Mouse (Mus musculus) monocyte, adult 5-6 weeks (primary cell): ENCODE data around the gene Cdk11b. TPM values are rescaled to one million over a fixed set of nuclear protein-coding genes. Genes with fewer than 3 reads are reported as not detected.
A peak's percentile ranks its signal among the peaks of the same experiment; 100 is the strongest.
"Not testable (repeated sequence)": the region's sequence is repeated elsewhere in the genome, so short reads cannot be mapped to it uniquely, and the experiment has no call there.

Source experiments
- ATAC-seq: fragments of 153-309, 156-312 bp; replicated peaks from 2 replicates; pipeline ENCODE4 v1.8.0; 2017; ENCODE audit warnings: mild to moderate bottlenecking; ENCODE audit not compliant: low TSS enrichment, insufficient number of reproducible peaks, severe bottlenecking, poor library complexity, low FRiP score
- total RNA-seq: library from RNA; stranded (forward); fragments of 200-1000, 200-491, 200-594 nt; gene quantifications from 3 replicates; pipeline ENCODE4 v1.2.3, GENCODE M21; 2017

The Cdk11b gene
- total RNA-seq, 1 experiment from 2014 or later, result 205 TPM

DNA sequence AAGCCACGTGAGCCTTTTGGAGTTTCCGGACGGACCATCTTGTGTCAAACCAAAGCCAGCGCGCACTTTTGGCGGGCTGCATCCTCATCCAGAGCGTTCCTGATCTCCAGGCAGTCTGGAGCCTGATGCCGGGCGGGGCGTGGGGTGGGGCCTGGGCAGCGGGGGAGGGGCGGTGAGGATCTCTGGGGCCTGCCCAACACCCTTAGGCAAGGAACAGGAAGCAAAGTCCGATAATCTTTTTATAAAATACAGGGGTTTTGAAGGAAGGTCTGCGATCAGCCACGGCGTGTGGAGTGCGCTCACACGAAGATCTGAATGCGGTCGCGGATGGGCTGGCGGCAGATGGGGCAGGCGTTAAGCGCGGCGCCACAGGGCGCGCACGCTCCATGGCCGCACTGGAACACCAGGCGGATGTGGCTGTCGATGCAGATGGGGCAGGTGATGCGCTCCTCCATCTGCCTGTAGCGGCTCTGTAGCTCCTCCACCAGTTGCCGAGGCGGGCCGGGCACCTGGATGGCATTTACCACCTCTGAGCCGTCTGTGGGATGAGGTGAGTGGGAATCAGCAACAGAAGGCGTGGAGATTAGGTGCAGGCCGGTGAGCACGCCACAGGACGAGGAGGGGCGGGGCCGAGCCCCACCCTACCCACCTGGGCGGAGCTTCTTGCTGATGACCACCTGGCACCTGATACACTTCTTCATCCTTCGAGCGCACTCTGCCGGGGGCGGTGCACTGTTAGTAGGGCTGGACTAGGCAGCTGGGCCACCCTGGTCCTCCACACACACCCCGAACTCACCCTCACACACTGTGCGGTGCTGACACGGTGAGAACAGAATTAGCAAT is 30.0 kb downstream of the Cdk11b start:
- no peak for ATAC-seq

DNA sequence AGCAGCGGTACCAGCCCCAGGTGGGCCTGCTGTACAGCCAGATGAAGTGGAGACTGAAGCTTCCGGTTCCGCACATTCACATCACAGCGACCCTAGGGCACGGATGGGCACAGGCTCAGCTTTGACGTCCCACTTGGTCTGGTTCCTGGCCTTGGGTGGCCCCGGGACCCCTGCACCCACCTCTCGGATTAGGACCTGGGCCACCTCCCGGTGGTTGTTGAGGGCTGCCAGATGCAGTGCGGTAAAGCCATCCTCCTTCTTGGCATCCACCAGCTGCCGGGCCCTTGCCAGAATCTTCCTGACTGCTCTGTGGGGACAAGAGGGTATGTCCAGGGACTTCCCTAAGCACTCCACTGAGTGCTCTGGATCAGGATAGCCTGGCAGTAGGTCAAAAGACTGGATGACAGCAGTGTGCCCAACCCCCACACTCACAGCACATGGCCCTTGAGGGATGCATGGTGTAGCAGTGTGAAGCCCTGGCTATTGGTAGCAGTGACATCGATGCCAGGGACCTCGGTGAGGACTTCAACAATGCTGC is 31.6 kb downstream of the Cdk11b start:
- ATAC-seq, result no peak

DNA sequence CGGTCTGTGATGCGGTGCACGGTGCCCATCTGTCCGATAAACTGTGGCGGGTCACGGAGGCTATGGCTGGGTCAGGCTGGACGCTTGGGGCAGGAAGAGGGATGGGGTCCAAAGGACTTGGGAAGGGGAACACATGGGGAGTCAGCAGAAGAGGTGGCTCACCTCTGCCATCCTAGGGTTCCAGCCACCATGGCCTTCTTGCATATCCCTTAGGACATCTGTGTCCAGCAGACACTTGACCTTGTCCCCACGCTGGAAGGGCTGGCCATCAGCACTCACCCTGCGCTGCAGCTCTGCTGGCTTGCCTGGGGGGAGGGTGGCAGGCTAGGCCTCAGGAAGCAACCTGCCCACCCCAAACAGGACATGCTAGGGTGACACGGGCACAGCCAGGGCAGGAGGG is 34.3 kb downstream of the Cdk11b start:
- no peak for ATAC-seq

DNA sequence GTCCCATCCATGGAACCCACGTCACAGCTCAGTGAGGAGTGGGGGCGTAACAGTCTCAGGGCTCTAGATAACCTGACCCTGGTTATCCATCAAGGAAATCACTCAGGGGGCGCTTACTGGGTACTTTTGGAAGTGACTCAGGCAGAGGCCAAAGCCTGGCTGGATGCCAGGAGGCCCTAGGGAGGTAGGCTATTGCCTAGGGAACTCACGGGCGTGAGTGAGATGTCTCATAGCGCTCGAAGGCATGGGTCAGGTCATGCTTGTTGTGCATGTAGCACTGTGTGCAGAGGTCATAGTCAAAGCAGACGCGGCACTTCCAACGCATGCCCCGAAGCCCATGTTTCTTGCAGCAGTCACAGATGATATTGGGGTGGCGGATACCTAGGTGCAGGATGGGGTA is 36.0 kb downstream of the Cdk11b start:
- no peak for ATAC-seq

DNA sequence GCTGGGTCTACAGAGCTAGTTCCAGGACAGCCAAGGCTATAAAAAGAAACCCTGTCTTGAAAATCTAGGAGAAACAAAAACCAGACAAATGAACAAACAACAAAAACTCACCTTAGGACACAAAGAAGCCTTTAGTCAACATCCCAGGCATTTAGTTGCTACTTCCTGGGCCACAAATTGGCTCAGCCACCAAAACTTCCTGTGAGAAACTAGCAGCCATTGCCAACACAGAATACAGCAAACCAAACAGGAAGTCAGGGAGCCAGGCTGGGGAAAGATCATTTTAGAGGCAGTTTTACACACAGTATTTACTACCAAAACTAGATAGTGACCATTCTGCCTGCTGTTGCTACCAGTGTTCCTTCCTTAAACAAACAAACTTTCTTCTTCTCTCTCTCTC is 42.2 kb downstream of the Cdk11b start:
- no peak for ATAC-seq

DNA sequence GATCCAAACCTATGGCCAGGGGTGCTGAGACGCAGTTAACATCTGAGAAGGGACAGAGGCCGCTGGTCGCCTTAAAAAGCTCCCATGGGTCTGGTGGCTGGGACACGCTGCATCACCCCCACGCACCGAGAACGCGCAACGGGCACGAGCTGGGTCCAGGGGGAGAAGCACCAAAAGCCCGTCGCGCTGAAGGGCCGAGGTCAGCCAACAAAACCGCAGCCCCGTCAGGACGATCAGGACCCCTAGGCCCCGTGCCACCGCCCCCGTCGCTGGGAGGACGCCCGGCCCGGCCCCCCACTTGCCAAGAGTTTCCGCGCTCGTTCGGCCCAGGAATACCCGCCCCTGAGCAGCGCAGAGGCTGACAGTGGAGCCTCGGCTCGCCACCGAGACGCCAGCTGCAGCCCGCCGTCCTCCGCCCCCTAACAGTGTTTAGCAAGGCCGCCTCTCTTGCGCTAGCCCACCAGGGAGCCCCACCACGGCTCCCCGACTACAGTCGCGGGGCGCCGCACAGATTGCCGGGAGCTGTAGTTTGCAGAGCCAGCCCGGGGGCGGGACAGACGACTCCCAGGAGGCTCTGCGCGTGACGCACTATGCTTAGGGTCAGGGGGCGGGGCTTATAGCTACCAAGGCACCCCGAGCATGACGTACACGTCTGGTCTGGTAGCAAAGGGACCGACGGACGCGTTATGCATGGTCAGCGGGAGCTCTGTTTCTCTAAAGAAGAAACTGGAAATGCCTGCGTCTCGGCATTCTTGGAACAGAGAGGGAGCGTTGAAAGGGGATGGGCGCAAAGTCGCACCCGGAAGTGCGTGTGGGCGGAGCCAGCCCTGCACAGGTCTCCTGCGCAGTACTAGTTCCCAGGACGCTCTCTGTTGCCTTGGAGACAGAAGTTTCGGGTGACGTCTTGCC is 44.3 kb downstream of the Cdk11b start, which contains the start of gene Mib2:
TSS of gene Mib2 (minus strand) at position 510 of the 909 bp plus-strand sequence.
- ATAC-seq, result peak; percentile 97

DNA sequence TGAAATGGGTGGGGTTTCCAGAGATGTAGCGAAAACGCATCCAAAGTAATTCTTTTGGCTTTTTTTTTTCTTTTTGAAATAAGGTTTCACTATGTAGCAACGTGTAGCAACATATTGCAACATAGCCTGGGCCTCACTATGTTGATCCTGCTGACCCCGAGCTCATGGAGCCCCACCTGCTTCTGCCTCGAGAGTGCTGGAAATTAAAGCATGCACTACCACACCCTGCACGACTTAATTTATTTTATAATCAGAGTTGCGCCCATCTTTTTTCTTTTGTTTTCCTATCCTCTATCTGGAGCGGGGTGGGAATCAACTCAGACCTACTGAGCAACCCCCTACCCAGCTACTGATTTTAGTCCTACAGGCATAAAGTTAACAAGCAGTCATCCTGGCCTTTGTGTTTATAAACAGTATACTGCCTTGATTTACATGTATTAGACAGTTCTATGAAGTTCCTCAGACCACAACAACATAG is 45.0 kb downstream of the Cdk11b start:
- ATAC-seq, result no peak; the same call in 1 of the 2 replicates

DNA sequence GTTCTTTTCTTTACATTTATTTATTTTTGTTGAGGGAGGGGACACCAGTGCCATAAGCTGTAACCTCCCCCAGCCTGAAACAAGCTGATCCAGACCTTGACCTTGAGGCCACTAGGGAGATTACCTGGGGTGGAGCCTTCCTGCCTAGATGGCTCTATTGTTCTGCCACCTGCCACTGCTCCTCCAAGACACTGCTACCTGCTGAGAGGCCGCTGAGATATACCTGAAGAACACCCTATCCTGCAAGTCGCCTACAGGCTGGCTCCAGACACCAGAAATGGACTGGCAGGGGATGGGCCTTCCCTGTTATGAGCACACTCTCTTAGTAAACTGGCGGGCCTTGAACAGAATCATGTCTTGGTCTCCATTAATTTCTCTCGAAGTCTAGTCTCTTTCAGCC is 45.6 kb downstream of the Cdk11b start:
- not testable (repeated sequence) for ATAC-seq

DNA sequence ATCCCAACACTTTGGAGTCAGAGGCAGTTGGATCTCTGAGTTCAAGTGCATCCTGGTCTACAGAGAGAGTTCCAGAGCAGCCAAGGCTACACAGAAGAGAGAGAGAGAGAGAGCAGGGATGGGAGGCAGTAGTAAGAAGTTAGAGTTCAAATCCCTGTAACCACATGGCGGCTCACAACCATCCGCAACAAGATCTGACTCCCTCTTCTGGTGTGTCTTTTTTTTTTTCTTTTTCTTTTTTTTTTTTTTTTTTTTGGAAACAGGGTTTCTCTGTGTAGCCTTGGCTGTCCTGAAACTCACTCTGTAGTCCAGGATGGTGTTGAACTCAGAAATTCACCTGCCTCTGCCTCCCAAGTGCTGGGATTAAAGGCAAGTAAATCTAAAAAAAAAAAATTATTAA is 47.4 kb downstream of the Cdk11b start:
- ATAC-seq, result no peak

DNA sequence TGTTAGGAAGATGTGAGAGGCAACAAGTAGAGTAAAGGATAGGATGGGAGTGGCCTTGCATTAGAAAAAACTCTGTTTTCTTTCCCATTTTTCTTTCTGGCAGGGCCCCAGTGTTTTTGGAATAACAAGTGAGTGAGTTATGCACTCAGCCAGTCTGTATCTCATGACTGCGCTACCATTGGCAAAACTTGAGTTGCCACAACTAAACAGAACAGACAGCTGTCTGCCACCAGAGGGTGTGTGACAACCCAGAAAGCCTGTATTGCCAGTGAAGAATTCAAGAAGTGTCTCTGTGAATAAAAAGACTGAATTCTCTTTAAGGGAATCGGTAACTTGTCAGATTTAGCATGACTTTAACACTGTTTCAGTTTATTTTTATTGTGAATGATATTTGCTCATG is 51.3 kb downstream of the Cdk11b start:
- no peak for ATAC-seq

DNA sequence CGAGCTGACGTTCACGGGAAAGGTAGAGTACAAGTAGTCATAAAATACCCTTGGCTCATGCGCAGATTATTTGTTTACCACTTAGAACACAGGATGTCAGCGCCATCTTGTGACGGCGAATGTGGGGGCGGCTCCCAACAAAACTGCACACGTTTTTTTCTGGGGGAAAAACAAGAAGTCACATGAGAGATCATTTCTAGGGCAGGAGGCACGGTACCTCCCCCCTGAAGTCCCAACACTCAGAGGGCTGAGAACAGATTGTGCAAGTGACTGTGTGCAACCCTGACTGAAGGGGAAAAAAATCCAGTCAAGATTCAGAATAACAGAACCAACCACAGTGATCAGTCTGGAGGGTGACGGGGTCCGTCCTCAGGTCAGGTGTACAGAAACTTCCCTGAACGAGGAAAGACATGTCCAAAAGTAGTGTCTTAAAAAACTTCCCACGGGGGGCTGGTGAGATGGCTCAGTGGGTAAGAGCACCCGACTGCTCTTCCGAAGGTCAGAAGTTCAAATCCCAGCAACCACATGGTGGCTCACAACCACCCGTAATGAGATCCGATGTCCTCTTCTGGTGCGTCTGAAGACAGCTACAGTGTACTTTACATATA is 59.1 kb downstream of the Cdk11b start:
- not testable (repeated sequence) for ATAC-seq

DNA sequence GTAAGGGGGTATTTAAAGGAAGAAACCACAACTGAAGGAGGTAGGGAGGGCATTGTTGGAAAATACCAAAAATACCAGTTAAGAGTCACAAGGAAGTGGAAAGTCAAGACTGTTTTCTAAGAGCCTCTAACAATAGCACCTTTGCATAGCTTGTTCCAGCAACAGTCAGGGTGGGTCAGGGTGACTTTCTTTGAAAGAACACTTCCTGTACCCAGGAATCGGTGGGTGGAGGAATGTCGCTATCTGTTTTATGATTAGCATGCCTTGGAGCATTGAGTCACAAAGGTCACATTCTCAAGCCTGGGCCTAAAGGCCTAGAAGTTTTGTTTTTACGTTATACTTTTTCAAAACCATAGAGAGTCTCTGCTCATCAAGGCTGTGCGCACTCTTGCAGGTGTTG is 63.1 kb downstream of the Cdk11b start:
- not testable (repeated sequence) for ATAC-seq

DNA sequence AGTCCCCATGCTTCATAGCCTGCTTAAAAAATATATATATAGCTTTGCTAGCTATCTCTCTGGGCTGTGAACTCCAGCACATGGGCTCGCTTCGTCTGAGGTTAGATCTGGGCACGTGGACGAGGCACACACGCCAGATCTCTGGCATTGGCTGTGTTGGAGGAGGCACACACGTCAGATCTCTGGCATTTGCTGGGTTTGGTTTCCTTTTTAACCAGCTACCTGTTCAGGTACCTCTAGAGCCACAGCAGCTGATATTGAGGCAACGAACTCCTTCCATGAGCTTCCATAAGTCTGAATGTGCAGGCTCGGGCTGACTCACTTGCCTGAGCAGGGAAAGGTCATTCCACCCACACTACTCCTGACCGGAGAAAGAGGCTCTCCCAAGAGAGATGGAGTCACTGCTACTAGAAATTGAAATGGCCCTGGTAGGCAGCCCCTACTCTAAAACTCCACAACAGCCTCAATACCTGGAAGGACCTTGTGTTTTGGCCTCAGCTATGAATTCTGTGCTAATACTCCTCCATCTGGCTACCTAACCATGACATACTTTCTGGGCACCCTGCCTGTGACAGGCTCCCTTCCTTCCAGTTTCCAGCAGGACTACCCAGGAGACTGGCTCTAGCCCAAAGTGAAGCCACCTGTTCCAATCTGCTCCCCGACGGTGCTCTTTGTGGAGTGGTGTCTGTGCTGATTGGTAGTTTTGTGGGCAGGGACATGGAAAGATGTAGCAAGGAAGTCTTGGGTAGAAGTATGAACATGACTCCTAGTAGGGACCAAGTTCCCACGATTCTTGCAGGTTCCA is 66.1 kb downstream of the Cdk11b start:
- ATAC-seq, result no peak

DNA sequence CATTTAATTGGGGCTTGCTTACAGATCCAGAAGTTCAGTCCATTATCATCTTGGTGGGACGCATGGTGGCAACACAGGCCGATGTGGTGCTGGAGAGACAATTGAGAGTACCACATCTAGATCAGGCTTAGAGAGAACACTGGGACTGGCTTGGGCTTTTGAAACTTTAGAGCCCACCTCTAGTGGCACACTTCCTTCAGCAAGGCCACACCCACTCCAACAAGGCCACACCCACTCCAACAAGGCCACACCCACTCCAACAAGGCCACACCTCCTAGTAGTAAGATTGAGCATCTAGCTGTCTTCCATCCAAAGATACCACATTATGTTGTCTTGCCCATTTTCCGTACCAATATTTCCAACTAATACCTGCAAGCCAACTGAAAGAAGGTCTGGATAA is 67.8 kb downstream of the Cdk11b start:
- ATAC-seq, result no peak

DNA sequence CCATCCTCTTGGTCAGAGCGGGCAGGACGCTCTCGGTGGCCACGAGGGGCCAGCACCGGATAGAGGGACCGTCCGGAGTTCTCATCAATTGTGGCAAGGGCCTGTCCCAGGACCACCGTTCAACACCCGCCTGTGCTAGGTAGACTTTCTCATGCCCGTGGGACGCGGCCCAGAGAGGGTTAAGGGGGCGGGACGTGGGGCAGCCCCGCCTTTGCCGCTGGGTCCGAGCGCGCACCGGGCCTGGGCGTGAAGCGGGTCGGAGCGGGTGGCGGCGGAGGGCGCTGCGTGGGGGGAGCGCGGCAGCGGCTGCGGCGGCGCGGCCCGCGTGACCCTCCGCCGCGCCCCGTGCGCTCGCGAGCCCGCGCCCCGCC is 69.4 kb downstream of the Cdk11b start, which contains the start of gene Fndc10:
TSS of gene Fndc10 (plus strand) at position 232 of the 371 bp plus-strand sequence.
- no peak for ATAC-seq

DNA sequence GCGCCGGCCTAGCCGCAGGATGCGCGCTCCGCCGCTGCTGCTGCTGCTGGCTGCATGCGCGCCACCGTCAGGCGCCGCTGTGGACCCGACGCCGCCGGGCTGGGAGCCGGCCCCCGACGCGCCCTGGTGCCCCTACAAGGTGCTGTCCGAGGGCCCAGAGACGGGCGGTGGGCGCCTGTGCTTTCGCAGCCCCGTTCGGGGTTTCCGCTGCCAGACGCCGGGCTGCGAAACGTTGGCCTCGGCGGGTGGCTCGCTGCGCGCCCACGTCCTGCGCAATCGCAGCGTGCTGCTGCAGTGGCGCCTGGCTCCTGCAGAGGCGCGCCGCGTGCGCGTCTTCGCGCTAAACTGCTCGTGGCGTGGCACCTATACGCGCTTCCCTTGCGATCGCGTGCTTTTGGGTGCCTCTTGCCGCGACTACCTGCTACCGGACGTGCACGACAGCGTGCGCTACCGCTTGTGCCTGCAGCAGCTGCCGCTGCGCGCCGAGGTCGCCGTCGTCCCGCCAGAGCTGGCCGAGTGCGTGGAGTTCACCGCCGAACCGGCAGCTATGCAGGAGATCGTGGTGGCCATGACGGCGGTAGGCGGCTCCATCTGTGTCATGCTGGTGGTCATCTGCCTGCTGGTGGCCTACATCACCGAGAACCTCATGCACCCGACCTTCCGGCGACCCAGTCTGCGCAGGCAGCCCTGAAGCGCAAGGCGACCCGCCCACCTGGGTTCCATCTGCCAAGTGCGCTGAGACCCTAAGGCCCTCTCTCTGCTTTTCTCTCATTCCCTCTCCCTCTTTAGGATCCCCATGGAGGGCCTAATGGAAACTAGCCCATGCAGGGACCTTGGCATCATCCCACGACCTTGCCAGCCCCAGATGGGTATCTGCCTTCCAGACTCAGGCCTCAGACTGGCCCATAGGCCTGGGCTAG is 70.1 kb downstream of the Cdk11b start:
- ATAC-seq, result 0 out of 2 replicates have a peak, but pooled peaks have one; percentile 25

DNA sequence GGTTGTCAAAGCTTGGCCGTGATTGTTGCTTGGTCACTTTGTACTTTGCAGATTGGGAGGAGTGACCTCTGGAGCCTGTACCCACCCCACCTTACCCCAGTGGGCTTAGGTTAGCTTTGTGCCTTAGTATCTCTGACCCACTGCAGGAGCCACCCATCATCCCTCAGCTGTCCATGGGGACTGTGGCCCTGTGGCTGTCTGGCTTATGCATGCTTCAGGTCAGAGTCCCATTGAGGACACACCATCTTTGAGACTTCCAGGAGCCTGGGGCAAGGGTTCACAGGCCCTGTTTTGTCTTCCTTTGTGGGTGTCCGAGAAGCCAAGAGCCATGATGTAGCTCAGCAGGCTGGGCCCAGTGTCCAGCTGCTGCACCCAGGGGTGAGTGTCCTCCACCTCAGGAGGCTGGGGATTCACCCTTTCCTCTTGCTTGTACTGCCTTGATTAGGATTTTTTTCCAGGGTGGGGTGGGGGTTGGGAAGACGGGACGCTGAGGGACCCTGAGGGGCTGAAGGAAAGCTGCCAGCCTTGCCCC is 70.9 kb downstream of the Cdk11b start:
- no peak; the same call in 1 of the 2 replicates for ATAC-seq
